Mouse (Mus musculus) lung, postnatal 36 days (tissue): Measurements from ENCODE around the gene Taz.
A peak's percentile ranks its signal among the peaks of the same experiment; 100 is the strongest.

Experiments used
- DNase-seq: peaks from one replicate; pipeline ENCODE4 v3.0.0; 2022; ENCODE audit warnings: mixed read lengths

Taz gene

DNA sequence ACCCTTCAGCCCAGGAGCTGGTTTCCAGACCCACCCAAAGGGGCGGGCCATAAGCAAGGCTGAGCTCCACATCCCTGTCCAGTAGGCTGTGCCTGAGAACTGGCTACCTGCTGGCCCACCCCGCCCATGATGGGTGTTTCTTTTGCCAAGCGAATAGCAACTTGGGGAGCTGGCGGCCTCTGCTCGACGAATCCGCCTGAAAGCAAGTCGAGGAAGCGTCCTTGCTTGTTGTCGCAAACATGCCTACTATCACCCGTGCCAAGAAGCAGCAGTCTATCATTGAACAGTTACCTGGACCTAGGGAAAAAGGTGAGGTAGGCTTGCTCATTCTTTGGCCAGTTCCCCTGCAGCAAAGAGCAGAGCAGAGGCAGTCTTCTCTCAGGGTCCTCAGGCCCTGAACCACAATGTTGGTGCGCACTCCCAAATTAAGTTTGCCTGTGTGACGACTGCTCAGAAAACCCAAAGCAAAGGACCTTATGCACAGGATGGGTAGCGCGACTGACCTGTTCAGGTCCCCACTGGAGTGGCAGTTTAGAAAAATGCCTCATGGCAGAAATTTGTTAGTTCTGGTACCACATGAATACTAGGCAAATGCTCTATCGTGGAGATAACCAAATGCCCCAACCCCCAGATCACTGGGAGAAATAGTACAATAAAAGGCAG lies at the start of gene Taz, which contains the start of gene Dnase1l1:
Gene Taz (plus strand): TSS at position 181 of the 663 bp plus-strand sequence.
Gene Dnase1l1 (minus strand): TSS at position 606 of the 663 bp plus-strand sequence.
- peak; percentile 94 for DNase-seq

DNA sequence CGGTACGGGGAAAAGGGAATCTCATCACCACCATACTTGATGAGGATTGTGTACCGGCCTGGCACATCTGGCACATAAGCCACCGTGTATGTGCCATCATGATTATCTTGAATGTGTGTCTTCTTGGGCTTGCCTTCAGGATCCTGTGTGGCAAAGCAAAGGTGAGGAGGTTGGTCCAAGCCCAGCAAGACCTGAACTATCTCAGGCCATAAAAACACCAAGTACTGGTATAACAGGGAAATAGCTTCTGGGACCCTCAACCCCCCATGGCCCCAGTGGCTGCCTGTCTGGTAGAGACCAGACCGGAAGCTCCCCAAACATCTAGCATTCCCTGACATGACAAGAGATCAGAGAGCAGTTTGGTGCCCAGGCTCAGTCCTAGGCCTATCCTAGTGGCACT lies 48.5 kb upstream of the Taz start:
- DNase-seq = no peak

DNA sequence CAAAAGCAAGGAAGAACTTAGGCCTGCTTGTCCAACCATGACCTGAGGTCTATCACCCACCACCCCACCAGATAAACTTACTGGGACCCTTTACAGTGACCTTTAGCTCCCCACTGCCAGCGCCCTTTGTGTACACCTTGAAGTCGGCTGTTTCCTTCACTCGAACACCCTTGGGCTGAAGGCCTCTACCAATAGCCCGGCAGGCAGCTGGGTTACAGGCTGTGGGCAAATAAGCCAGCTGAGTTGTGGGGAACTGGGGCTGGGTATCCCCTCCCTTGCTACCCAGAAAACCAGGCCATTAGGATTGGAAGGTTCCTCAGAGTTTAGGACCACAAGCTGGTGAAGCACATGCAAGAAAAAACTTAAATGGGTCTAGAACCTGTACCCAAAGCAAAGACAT lies 41.4 kb upstream of the Taz start:
- no peak for DNase-seq

DNA sequence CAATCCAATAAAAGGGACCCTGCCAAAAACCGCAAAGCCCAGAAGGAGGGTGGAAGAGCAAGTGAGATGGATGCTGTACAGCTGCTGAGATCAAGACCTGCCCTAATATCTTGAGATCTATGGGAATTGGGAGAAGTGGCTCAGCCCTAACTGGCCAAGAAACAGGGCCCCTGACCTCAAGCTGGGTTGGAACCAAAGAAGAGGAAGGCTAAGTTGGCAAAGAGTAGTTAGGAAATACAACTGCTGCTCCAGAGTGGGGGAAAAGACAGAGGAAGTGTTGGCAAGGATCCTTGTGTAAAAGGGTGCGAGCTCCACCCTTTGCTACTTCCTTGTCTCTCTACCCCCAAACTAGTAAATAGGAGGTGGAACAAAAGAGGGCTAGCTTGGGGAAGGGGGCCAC lies 38.3 kb upstream of the Taz start:
- DNase-seq = peak; percentile 72

DNA sequence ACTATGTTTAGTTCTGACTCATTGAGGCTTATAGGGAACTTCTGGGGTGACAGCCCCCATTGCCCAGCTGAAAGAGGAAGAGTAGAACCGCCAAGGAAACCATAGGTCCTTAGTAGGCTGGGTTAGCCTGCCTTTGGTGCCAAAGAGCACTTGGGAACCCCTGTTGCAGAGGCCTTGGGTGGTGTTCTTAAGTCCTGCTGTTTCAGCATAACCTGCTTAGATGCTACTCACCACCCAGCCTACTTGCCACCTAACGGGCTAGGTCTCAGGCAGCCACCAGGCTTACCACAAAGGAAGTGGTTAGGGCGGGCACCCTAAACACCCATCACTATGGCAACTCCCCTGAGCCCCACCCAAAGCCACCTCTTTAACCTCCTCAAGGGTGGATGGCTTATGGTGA lies 37.9 kb upstream of the Taz start:
- peak; percentile 77 for DNase-seq

DNA sequence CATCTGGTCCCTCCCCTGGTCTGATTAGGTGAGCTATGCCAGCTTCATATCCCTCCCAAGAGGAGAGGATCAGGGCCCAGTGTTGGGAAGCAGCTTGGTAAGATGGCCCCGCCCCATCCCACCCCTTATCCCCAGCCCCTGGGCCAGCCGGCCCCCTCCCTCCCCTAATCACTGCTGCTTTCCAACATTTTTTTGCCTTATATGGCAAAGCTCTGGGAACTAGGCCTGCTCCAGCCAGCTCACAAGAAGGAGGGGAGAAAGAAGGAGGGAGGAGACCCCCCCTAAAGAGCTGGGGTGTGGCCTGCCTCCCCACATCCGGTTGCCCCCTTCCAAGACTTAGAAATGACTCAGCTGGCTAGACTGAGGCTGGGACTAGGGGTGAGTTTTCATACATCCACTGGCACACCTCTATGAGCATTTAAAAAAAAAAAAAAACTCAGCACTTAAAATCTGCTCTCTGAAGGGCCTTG lies 37.1 kb upstream of the Taz start:
- DNase-seq = peak; percentile 73

DNA sequence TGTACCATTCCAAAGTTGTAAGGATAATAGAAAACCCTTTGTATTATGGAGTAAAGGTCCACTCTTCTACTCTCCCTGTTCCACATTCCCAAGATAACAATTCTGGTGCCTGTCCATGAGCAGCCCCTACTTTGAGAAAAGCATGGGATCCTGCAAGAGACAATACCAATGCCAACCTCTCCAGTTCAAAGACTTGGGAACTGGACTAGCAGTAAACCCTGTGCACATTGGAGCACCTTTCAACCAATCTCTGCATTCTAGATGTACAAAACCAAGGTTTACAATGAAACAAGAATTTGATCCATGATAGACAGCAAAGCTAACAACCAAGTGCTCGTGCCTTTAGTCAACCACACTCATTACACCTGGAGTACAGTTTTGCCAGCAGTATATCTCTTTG lies 36.6 kb upstream of the Taz start:
- DNase-seq = no peak

DNA sequence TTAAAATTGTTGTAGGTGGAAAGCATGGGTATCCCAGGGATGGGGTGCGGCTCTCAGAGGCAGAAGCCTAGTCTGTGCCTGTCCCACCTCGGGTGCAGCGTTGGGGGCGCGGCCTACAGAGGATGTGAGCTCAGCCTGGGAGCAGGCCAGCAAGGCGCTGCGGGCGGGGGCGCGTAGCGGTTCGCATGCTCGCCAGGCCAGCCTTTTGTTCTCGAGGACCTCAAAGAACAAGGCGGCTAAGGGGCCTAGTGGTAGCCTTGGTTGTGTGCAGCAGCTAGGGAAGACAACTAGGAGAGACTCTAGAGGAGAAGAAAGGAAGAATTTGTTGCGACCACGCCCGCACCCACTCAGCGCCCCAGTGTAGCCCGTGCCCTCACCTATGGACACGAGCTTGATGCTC lies 36.0 kb upstream of the Taz start:
- DNase-seq = peak; percentile 91

DNA sequence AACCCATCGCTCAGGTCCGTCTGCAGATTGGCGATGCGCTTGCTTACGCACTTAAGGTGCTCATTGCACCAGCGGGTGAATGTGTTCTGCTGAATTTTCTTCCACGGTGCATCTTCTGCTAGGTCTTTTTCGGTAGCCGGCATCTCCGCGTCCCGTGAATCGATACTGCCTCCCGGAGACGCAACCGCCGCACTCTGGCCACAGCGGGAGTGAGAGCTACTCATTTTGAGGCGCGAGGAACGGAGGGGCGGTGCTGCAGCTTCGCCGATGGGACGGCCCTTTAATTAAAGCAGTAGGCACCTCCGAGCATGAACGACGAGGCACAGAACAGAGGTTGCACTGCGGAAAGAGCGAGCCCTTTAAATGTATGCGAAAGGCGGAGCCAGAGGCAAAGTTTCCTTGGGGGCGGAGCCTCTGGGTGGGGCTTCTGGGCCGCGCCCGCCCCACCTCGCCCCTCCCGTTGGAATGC lies 35.5 kb upstream of the Taz start:
- peak; percentile 95 for DNase-seq

DNA sequence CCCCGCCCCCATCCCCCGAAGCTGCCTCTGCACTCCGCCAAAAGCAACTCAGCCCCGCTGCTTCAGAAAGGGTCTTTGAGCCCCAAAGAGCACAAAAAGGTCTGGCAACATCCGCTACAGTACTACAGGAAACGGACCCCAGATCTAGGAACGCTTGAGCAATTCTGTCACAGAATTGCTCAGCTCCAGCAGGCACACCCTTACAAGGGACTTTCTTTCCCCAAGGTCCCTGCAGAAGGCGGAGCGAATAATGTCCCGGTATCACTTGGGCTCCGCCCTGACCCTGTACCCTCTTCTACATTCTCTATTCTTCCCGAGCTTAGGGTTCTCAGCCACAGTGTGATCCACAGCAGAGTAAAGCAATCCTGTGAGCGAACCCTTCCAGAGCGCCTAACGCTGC lies 35.0 kb upstream of the Taz start:
- peak; percentile 68 for DNase-seq

DNA sequence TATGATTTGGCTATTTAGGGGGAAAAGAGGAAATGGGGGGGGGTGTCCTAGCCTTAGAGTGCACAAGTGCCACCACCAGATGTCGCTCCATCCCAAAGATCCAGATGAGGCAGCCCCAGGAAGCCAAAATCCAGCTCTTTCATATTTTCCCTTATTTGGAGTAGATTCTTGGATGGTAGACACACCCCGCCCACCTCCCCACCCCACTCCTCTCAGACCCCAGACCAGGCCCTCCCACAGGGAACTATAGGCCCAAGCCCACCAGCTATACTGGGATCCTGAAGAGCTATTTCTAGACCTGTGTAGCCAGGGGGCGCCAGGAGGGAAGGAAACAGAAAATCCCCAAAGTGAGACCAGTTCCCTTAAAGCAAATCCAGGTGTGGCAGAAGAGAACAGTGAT lies 33.1 kb upstream of the Taz start:
- peak; percentile 83 for DNase-seq

DNA sequence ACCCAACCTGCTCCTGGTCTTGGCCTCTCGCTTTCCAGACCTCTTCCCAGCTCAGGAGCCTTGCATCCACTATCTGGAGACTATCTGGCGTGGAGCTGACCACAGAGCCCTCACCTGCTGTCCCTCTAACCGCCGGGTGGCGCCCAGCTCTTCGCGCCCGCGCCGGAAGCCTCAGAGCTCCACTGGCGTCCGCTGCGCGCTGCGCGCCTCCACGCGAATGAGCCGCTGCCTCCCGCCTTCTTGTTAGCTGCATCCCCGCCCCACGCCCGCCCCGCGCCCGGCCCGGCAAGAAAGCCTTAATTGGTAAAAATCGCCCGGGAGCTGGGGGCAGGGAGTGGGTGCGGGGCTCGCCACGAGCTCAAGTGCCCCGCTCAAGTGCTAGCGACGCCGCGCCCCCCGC lies 32.1 kb upstream of the Taz start, which contains the start of gene Flna:
Gene Flna (minus strand): TSS at position 206 of the 400 bp plus-strand sequence.
- peak; percentile 79 for DNase-seq

DNA sequence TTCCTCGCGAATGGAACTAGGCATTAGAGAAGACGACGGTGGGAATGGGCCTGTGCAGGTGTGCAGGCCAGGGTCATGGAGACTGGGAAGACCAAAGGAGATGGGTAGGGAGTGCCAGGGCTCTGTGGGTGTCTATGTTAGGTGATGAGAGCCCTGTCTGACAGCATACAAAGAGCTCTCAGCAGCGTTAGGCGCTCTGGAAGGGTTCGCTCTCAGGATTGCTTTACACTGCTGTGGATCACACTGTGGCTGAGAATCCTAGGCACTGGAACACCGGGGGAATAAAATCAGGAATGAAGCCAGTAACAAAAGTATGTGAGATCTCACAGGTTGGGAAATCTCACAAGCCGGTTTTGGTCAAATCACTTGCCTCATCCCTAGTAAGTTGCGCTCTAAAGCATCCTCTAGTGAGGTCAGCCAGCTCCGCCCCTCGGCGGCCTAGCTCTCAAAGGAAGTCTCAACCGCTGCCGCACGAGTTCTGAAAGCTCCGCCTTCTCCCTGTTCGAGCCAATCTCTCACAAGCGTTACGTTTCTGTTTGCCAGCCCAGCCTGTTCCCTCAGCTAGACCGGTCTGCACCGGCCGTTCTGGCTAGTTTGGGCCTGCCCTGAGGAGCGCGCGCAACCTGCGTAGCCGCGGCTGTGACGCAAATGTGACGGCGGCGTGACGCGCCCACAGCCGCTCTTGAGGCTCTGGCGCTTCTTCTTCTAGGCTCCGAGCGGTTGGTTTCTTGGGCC lies 27.4 kb upstream of the Taz start, which contains the start of gene Emd:
Gene Emd (plus strand): TSS at position 535 of the 735 bp plus-strand sequence.
- DNase-seq = peak; percentile 96

DNA sequence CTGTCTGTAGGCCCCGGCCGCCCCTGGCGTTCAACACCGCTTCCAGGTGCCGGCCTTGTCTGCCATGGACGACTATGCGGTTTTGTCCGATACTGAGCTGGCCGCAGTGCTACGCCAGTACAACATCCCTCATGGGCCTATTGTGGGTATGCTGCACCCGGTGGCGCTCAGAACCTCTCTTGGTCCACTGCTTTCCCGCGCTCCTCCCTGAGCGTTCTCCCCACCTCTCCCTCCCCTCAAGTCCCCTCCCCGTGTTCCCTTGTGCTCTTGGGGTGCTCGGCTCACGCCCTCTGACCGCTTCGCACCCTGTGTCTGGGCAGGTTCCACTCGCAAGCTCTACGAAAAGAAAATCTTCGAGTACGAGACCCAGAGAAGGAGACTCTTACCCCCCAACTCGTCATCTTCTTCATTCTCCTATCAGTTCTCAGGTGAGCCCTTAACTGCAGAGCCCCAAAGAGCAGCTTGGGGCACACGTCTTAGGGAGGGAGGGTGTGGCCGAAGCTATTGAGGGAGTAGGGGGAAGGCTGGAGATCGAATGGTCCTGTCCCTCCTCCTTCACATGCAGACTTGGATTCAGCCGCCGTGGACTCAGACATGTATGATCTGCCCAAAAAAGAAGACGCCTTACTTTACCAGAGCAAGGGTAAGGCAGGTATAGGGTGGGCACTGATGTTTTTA lies 26.7 kb upstream of the Taz start:
- DNase-seq = no peak

DNA sequence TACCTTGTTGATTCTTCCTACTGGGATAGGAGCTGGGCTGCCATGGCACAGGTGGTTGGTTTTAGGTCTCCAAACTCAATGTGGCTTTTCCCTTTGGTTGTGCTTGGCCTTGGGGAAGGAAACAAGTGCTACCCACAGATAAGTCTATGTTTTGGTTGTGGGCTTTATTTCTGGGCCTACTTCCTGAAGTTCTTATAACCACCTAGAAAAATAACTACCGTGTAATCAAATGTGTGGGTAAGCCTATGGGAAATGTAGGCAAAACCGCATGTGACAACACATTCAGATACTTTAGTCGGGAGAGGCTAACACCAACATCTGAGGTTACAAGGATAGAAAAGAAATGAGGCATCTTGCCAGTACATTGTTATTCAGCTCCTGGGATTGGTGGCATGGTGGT lies 24.0 kb upstream of the Taz start:
- DNase-seq = no peak

DNA sequence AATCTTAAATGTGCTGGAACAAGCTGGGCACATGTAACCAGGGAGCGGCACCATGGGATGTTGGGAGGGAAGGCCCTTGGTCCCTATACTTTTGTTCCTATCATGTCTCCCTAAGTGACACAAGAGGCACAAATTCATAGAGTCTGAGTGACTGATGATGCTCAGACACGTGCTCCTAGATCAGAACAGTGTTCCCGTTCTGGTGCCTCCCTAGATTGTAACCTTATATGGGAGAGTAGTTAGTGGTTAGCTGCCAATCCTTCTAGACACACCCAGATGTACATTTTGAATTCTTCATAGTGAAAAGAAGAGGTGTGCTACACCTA lies 12.0 kb upstream of the Taz start:
- DNase-seq = no peak

DNA sequence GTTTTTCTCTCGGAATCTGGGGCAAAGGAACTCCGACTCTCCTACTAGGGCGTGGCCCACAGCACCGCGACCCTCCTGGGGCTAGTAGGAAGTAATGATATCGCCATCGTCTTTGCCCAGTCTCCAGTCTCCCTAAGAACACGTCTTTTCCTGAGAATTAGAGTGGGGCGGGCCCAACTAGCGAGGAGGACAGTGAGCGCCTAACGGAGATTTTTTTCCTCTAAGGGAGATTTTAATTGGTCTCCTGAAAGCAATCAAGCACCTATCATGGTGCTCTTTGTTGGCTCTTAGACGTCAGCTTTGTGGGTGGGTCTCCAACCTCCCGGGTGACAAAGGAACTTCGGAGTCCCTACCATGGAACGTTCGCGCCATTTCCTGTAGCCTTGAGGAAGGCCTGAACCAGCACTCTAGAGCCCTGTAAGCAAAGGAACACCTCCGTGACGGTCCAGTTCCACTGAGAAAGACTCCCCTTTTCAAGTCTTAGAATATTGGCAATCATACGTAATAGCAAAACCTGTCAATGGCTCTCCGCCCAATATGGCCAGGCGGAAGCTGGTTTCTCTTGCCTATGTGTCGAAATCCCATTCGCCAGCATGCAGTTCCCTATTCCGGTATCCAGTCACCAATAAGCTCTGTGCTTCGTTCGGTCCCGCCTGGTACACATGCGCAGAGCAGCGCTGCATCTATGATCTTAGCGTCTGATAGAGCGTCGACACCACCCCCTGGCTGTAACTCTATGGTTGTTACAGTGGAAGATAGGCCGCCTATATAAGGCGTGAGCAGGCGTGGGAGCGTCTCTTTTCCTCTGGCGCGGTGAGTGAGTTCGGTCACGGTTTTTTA lies 11.4 kb upstream of the Taz start, which contains the start of gene Rpl10:
Gene Rpl10 (plus strand): TSS at position 751 of the 840 bp plus-strand sequence.
- peak; percentile 96 for DNase-seq

DNA sequence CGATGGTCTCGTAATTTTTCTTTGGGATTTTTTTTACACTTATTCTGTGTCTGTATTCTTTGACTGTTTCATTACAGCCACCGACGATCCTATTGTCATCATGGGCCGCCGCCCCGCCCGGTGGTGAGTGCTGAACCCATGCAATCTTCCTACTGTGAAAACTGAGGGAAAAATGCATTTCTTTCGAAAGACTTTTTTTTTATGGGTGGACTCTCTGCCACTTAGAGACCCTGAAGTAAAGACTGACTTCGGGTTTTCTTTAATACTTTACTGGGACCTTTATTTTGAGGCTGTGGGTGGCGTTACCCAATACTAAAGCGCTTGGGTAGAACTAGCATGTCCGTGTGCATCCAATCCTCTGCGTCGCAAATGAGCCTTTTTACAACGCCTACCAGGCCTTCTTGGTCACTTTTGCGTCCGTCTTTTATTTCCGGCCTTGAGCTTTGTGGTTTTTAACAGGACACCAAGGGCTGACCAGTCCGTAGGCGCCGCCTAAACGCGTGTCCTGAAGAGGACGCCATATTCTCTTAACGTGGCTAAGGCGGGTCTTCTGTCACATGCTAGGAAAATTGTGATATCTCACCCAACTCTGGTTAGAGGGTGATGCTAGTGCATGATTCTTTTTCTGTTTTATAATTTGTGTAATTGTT lies 10.7 kb upstream of the Taz start:
- DNase-seq = peak; percentile 63

DNA sequence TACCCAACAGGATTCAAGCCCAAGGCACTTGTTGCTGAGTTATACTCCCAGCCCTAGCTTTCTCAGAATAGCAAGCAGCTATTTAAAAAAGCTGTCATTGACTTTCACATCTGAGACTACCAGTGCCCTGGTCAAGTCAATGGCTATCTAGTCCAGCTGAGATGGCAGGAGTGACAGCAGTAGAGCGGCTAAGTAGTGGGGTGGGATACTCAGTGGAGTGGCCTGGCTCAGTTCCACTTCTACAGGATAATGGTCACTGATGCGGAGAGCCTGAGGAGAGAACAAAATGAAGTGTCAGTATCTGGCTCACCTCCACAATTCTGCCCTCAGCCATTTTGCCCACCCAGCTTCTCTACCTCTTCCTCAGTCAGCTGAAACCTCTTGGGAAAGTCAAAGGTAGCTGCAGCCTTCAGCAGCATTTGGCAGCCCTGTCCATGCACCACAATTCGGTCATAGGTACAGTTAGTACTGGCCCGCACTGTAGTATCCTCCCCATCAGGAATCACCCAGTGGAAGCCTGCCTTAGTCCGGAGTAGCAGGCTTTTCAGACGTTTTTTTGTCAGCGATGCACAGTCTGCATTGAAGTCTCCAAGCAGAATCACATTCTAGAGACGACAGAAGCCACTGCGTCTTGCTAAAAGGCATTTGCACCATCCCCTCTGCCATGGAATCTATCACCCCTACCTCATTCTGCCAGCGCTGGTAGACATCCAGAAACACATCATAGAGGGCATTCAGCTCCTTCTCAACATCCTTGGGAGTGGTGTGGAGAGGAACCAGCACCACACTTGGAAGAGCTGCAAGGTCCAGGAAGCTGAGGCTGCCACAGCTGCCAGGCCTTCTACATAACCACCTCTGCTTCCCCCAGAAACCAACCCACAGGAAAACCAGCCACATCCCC lies 8.0 kb upstream of the Taz start:
- no peak for DNase-seq

DNA sequence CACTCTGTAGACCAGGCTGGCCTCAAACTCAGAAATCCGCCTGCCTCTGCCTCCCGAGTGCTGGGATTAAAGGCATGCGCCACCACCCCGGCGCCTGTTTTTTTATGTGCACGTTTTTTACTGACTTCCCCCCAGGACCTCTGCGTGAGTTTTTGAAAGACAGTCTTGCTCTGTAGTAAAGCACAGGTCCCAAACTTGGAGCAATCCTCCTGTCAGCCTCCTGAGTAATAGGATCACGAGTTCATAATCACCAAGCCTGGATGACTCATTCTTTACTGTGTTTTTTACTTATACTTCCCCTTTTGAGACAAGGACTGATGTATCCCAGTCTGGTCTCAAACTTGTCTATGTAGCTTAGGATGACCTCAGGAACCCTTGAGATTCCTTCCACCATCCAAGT lies 3.8 kb upstream of the Taz start:
- peak; percentile 20 for DNase-seq
